Mouse (Mus musculus) layer of hippocampus, adult 9-11 months (tissue): ENCODE measurements around the gene Anks1.

Experiments used
- DNase-seq: peaks from one replicate; pipeline ENCODE4 v3.0.0; 2022

Anks1 gene

DNA sequence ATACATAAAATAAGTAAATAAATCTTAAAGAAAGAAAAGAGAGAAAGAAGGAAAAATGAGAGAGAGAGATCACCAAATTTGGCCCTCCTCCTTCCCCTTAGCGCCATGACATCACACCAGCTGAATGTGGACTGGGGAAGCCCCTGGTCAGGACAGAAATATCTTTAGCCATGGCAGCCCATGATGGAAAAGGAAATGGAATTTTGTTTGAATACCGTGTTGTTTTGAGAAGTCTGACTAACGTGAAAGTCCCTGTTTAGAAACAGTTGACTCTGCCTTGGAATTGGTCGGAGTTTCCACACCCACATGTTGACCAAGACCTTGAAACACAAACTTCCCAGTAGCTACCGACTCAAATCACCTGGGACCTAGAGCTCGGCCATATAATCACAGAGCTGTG is 195.3 kb downstream of the Anks1 start:
- DNase-seq: no peak

- DNase-seq: no peak
Measured at GRCm38 (mm10) chr17:28106352-28106751, 197.2 kb downstream of the Anks1 start.

DNA sequence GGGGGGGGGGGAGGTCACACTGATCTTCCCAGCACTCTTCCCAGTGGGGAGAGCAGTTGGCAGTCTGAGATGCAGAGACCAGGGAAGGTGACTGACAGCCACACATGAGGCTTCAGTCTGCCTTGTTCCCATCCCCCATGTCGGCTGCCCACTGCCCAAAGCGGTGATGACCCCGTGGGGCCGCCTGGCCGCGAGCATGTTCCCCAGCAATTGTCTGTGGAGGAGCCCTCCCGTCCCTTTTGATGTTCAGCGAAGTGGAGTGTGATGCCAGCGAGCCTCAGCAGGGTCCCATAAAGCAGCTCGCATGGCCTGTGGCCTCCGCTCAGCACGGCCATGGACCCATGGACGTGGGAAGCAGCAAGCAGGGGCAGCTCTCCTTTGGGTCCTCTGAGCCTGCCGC is 198.2 kb downstream of the Anks1 start:
- DNase-seq: no peak

- no peak for DNase-seq
Measured at GRCm38 (mm10) chr17:28112266-28112665, 203.2 kb downstream of the Anks1 start.
